Mouse (Mus musculus) brain, adult 10 weeks (tissue): ENCODE data around the gene Gm4027. TPM values are rescaled to one million over a fixed set of nuclear protein-coding genes. Genes with fewer than 3 reads are reported as not detected.

Experiments
- polyA plus RNA-seq: library from polyadenylated mRNA; stranded (reverse); fragments of 350-450 nt; fragmentation: Illumina TruSeq; extraction: RNeasy Lipid Tissue Mini Kit (QIAGEN cat#74804); gene quantifications from one replicate; pipeline ENCODE4 v1.2.3, GENCODE M21; 2015; ENCODE audit warnings: low read depth, low replicate concordance

Gm4027 gene
- polyA plus RNA-seq, result not detected

GRCm38 (mm10) chr12:87618569-87618968, at the start of gene Gm4027:
Gene Gm4027, plus strand, starts transcription at chr12:87618869.

GRCm38 (mm10) chr12:87602388-87602787, 16.3 kb upstream of the Gm4027 start, which contains the start of gene Oog1:
Gene Oog1, plus strand, starts transcription at chr12:87602688.

DNA sequence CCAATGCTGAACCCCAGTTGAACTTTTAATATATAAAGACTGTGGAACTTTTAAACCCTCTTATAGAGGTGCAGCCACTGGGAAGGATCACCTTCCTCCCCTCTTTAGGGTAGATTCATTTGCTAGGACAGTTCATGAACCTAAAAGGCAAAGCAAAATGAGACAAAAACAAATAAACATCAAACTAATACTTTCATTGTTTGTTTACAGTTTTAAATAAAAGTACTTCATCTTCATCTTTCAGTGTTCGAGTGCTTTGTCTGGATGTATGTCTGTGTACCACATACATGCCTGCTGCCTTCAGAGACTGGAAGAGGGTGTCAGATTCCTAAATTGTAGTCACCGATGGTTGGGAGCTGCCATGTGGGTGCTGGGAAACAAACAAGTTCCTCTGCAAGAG, 25.9 kb downstream of the Gm4027 start, which contains the start of gene Gm16381:
Gm16381 (minus strand) TSS at position 101 of the 400 bp plus-strand sequence.

Other genes starting within 250 kb of the Gm4027 start
- 29.7 TPM for gene Sptlc2, start 230.5 kb upstream of the Gm4027 start, polyA plus RNA-seq
- 118 TPM for gene Slirp, start 175.0 kb upstream of the Gm4027 start, polyA plus RNA-seq
- 17.2 TPM for gene Alkbh1, start 174.9 kb upstream of the Gm4027 start, polyA plus RNA-seq
- gene Snw1, start 146.6 kb upstream of the Gm4027 start, polyA plus RNA-seq, result 80.0 TPM
- not detected for gene Gm5788, start 124.1 kb upstream of the Gm4027 start, polyA plus RNA-seq
- not detected for gene Gm8300, start 104.6 kb upstream of the Gm4027 start, polyA plus RNA-seq
- not detected for gene Oog1, start 16.2 kb upstream of the Gm4027 start, polyA plus RNA-seq
- gene Gm16381, start 25.8 kb downstream of the Gm4027 start, polyA plus RNA-seq, result not detected
- gene Gm21319, start 156.9 kb downstream of the Gm4027 start, polyA plus RNA-seq, result not detected
- gene Gm21936, start 176.6 kb downstream of the Gm4027 start, polyA plus RNA-seq, result not detected
- gene BB287469, start 197.7 kb downstream of the Gm4027 start, polyA plus RNA-seq, result not detected
- gene Gm2001, start 223.5 kb downstream of the Gm4027 start, polyA plus RNA-seq, result not detected